Mouse (Mus musculus): ENCODE results near the gene Glra2. TPM values are rescaled to one million over a fixed set of nuclear protein-coding genes. Genes with fewer than 3 reads are reported as not detected.
"Not testable (repeated sequence)": the region's sequence is repeated elsewhere in the genome, so short reads cannot be mapped to it uniquely, and the experiment has no call there.

The Glra2 gene
- polyA plus RNA-seq (2015; fragmentation: Nextera tagmentation; extraction: Ambion mirVana) = 29.4 and 30.5 TPM in 2 replicates

- peak; percentile 74; the same call in 1 of the 2 replicates for ATAC-seq (ENCODE audit: low FRiP score)
- Histone ChIP-seq H3K9ac (peak within 1 kb of the TSS; percentile 63), H3K4me3 (peak within 1 kb of the TSS; percentile 38), H3K36me3 (no peaks in the 10 kb centered on the region), H3K4me2 (peak within 1 kb of the TSS; percentile 56), H3K27me3 (no peaks in the 10 kb centered on the region), H3K4me1 (replicated peaks) (no peaks in the 10 kb centered on the region), H3K27ac (peak within 1 kb of the TSS; percentile 45; the same call in 1 of the 2 replicates), H3K9me3 (no peaks in the 10 kb centered on the region)
- 14% methylated on average over 12 of the region's 12 CpGs for WGBS
Observed at GRCm38 (mm10) chrX:165326939-165327698, at the start of gene Glra2. Glra2 (minus strand) TSS chrX:165327393.

- no peak overlapping the region for H3K9ac ChIP-seq
- H3K4me3 ChIP-seq = no peak overlapping the region
- WGBS = 61% methylated on average over 1 of the region's 1 CpGs
- H3K27me3 ChIP-seq = no peaks in the 10 kb centered on the region
- H3K4me2 ChIP-seq = no peak overlapping the region
- no peak overlapping the region for H3K27ac ChIP-seq
- no peaks in the 10 kb centered on the region for H3K36me3 ChIP-seq
- no peaks in the 10 kb centered on the region for H3K9me3 ChIP-seq
- H3K4me1 ChIP-seq (replicated peaks) = no peaks in the 10 kb centered on the region
- 0 out of 2 replicates have a peak, but pooled peaks have one; percentile 63 for ATAC-seq (ENCODE audit: low FRiP score)
Observed at GRCm38 (mm10) chrX:165362798-165363197, 35.6 kb upstream of the Glra2 start.

GRCm38 (mm10) chrX:165344611-165345010 lies 17.4 kb upstream of the Glra2 start:
- Histone ChIP-seq H3K36me3 (no peaks in the 10 kb centered on the region), H3K27me3 (no peaks in the 10 kb centered on the region), H3K27ac (no peak overlapping the region), H3K4me2 (no peak overlapping the region), H3K9me3 (no peaks in the 10 kb centered on the region), H3K9ac (no peak overlapping the region), H3K4me3 (no peak overlapping the region), H3K4me1 (replicated peaks) (no peaks in the 10 kb centered on the region)
- WGBS = 79% methylated on average over 5 of the region's 5 CpGs
- ATAC-seq (ENCODE audit: low FRiP score) = no peak

- no peak overlapping the region for H3K27ac ChIP-seq
- H3K36me3 ChIP-seq = no peaks in the 10 kb centered on the region
- 0 out of 2 replicates have a peak overlapping the region, but pooled peaks have one; percentile 63 for H3K9ac ChIP-seq
- no peaks in the 10 kb centered on the region for H3K4me1 ChIP-seq (replicated peaks)
- H3K4me2 ChIP-seq = peak overlapping the region; percentile 56
- H3K4me3 ChIP-seq = peak overlapping the region; percentile 38
- 14% methylated on average over 9 of the region's 9 CpGs for WGBS
- no peaks in the 10 kb centered on the region for H3K9me3 ChIP-seq
- no peaks in the 10 kb centered on the region for H3K27me3 ChIP-seq
- no peak for ATAC-seq (ENCODE audit: low FRiP score)
Observed at GRCm38 (mm10) chrX:165327699-165328333, 623 bp upstream of the Glra2 start.

- Histone ChIP-seq H3K27me3 (no peaks in the 10 kb centered on the region), H3K4me3 (no peak overlapping the region), H3K9ac (no peak overlapping the region), H3K4me1 (replicated peaks) (no peaks in the 10 kb centered on the region), H3K4me2 (no peak overlapping the region), H3K27ac (no peak overlapping the region), H3K9me3 (no peaks in the 10 kb centered on the region), H3K36me3 (no peaks in the 10 kb centered on the region)
- no peak for ATAC-seq (ENCODE audit: low FRiP score)
- 47% methylated on average over 1 of the region's 1 CpGs for WGBS
Observed at GRCm38 (mm10) chrX:165193550-165193949, 133.6 kb downstream of the Glra2 start.

GRCm38 (mm10) chrX:165191170-165191569 lies 136.0 kb downstream of the Glra2 start:
- Histone ChIP-seq H3K4me2 (no peak overlapping the region), H3K9me3 (no peaks in the 10 kb centered on the region), H3K36me3 (no peaks in the 10 kb centered on the region), H3K27ac (no peak overlapping the region), H3K27me3 (no peaks in the 10 kb centered on the region), H3K4me1 (replicated peaks) (no peaks in the 10 kb centered on the region), H3K4me3 (no peak overlapping the region), H3K9ac (no peak overlapping the region)
- 58% methylated on average over 1 of the region's 1 CpGs for WGBS
- no peak for ATAC-seq (ENCODE audit: low FRiP score)

- H3K27me3 ChIP-seq; ATAC-seq (ENCODE audit: low FRiP score); H3K27ac ChIP-seq; H3K9me3 ChIP-seq; H3K4me2 ChIP-seq; H3K4me3 ChIP-seq; H3K9ac ChIP-seq; H3K36me3 ChIP-seq; H3K4me1 ChIP-seq (replicated peaks): not testable (repeated sequence)
- 96% methylated on average over 2 of the region's 2 CpGs for WGBS
Observed at GRCm38 (mm10) chrX:165182948-165183347, 144.2 kb downstream of the Glra2 start.

GRCm38 (mm10) chrX:165156549-165156948 lies 170.6 kb downstream of the Glra2 start:
- ATAC-seq (ENCODE audit: low FRiP score) = no peak
- Histone ChIP-seq H3K4me2 (no peak overlapping the region), H3K9me3 (no peaks in the 10 kb centered on the region), H3K36me3 (no peaks in the 10 kb centered on the region), H3K4me3 (no peak overlapping the region), H3K27ac (no peak overlapping the region), H3K9ac (no peak overlapping the region), H3K27me3 (no peaks in the 10 kb centered on the region), H3K4me1 (replicated peaks) (no peaks in the 10 kb centered on the region)
- 83% methylated on average over 1 of the region's 1 CpGs for WGBS

GRCm38 (mm10) chrX:165104171-165104570 lies 223.0 kb downstream of the Glra2 start:
- Histone ChIP-seq H3K27ac (no peak overlapping the region), H3K36me3 (no peaks in the 10 kb centered on the region), H3K27me3 (no peaks in the 10 kb centered on the region), H3K9ac (no peak overlapping the region), H3K4me2 (no peak overlapping the region), H3K4me3 (no peak overlapping the region), H3K4me1 (replicated peaks) (no peaks in the 10 kb centered on the region), H3K9me3 (no peaks in the 10 kb centered on the region)
- no peak for ATAC-seq (ENCODE audit: low FRiP score)
- 66% methylated on average over 1 of the region's 1 CpGs for WGBS
